Mouse (Mus musculus): ENCODE results near the gene St6gal2. TPM values are rescaled to one million over a fixed set of nuclear protein-coding genes. Genes with fewer than 3 reads are reported as not detected.

Gene St6gal2
- 0.13 and 0.15 TPM in 2 replicates for polyA plus RNA-seq (2015; fragmentation: Nextera tagmentation; extraction: Ambion mirVana)

GRCm38 (mm10) chr17:55445250-55446184 is at the start of gene St6gal2:
St6gal2 (plus strand) TSS chr17:55445382.

Other genes starting within 250 kb of the St6gal2 start
- not detected in 2 replicates for gene Vmn2r118, start 179.8 kb downstream of the St6gal2 start, polyA plus RNA-seq (2015; fragmentation: Nextera tagmentation; extraction: Ambion mirVana)